In the genomic region with DNA sequence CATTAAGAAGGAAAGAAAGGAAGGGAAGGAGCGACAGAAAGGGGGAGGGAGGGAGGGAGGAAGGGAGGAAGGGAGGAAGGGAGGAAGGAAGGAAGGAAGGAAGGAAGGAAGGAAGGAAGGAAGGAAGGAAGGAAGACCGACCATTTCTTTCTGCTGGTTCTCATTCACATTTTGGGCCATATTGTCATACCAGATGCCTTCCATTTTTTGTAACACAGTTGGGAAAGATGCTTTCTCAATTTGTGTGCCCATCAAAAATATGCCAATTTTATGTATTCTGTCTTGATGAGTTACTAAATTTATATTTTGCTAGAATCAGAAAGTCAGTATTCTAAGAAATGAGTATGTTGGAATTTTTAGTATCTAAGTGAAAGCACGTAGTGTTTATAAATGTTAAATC, we compare ENCODE assay signal across 13 mouse cellular contexts.
"Had no signal": no experiment of that assay in that cellular context is flagged by ENCODE, and none has a peak within 500 bp of the region (broad histone marks: within the 10 kb centered on the region; RNA-seq: fewer than 3 reads in every experiment).

No protein-coding gene starts in this region.

- DNase-seq: gastrocnemius, adult 2 months; gastrocnemius, postnatal 10 days; gastrocnemius, postnatal 25 days; heart, adult 18-20 months; heart, postnatal 10 days; heart, postnatal 4 days; kidney, adult 18-20 months; kidney, adult 8-10 months; kidney, postnatal 14 days; kidney, postnatal 36 days; liver; liver, embryonic 13.5 days; liver, postnatal 0 days had no signal
